Mouse (Mus musculus) stomach, embryonic 16.5 days (tissue): Measurements from ENCODE around the gene Gm6040. TPM values are rescaled to one million over a fixed set of nuclear protein-coding genes. Genes with fewer than 3 reads are reported as not detected.

Experiments used
- polyA plus RNA-seq: library from polyadenylated mRNA; unstranded; fragments of >200 nt; fragmentation: Nextera tagmentation; extraction: Ambion mirVana; gene quantifications from 2 replicates; pipeline ENCODE4 v1.2.1, GENCODE M21; 2015

Gene Gm6040
- polyA plus RNA-seq, 1 experiment from 2014 or later = not detected

Other genes with a start within 250 kb of the Gm6040 start
- not detected in 2 replicates for gene Defb33, start 29.4 kb downstream of the Gm6040 start, polyA plus RNA-seq
- gene Gm15056, start 19.4 kb downstream of the Gm6040 start, polyA plus RNA-seq = not detected in 2 replicates
- gene AY761185, start 22.6 kb upstream of the Gm6040 start, polyA plus RNA-seq = not detected in 2 replicates
- not detected in 2 replicates for gene Defa21, start 103.5 kb upstream of the Gm6040 start, polyA plus RNA-seq
- not detected in 2 replicates for gene Defa23, start 133.0 kb upstream of the Gm6040 start, polyA plus RNA-seq
- not detected in 2 replicates for gene Defa35, start 143.0 kb upstream of the Gm6040 start, polyA plus RNA-seq
- not detected in 2 replicates for gene Defa25, start 162.4 kb upstream of the Gm6040 start, polyA plus RNA-seq
- gene Gm14851, start 174.0 kb upstream of the Gm6040 start, polyA plus RNA-seq = not detected in 2 replicates
- not detected in 2 replicates for gene Defa30, start 212.6 kb upstream of the Gm6040 start, polyA plus RNA-seq
- not detected in 2 replicates for gene Defa22, start 240.2 kb upstream of the Gm6040 start, polyA plus RNA-seq